Mouse (Mus musculus): Measurements from ENCODE around the gene Surf4. TPM values are rescaled to one million over a fixed set of nuclear protein-coding genes. Genes with fewer than 3 reads are reported as not detected.

Surf4 gene
- polyA plus RNA-seq, 1 experiment from 2014 or later, result 195 TPM

- H3K4me1 ChIP-seq (ENCODE audit: insufficient read depth), result peaks cover 2% of the 10 kb centered on the region; the same call in 1 of the 2 replicates
- WGBS, result under 1% methylated on average over 47 of the region's 47 CpGs
These were observed 17.6 kb downstream of the Surf4 start, which contains the start of the genes Surf2 and Surf1 for GRCm38 (mm10) chr2:26915927-26916728. Surf2 (plus strand) TSS chr2:26916367. Surf1 (minus strand) TSS chr2:26916530.

GRCm38 (mm10) chr2:26914148-26914941 lies 19.4 kb downstream of the Surf4 start:
- no peak for ATAC-seq (ENCODE audit: insufficient read depth)
- H3K4me3 ChIP-seq (ENCODE audit: low read depth, low read length), result no peak overlapping the region

More at GRCm38 (mm10) chr2:26915927-26916728, 17.6 kb downstream of the Surf4 start, which contains the start of the genes Surf2 and Surf1:
- ATAC-seq (ENCODE audit: insufficient read depth) (peak; percentile 71), DNase-seq (peak; percentile 88)
- peak within 1 kb of the TSS; percentile 76 for H3K4me3 ChIP-seq (ENCODE audit: low read depth, low read length)
- H3K27ac ChIP-seq (ENCODE audit: low read depth), result peak within 1 kb of the TSS; percentile 61
- H3K36me3 ChIP-seq (ENCODE audit: insufficient read depth), result peaks cover 70% of the 10 kb centered on the region
- H3K27me3 ChIP-seq (ENCODE audit: insufficient read depth, low read length), result no peaks in the 10 kb centered on the region
- no peaks in the 10 kb centered on the region for H3K9me3 ChIP-seq (ENCODE audit: low read depth, low read length)
- H3K4me2 ChIP-seq, result peak within 1 kb of the TSS; percentile 96
- no peak for TF ChIP-seq CTCF (IDR thresholded peaks at IDR 0.05; ENCODE audit: low read depth)
- peak within 1 kb of the TSS; percentile 74 for H3K9ac ChIP-seq

GRCm38 (mm10) chr2:26913416-26914147 lies 20.1 kb downstream of the Surf4 start:
- 80% methylated on average over 17 of the region's 17 CpGs for WGBS
- no peaks in the 10 kb centered on the region for H3K27me3 ChIP-seq (ENCODE audit: insufficient read depth, low read length)
- no peak overlapping the region for H3K9ac ChIP-seq
- H3K4me3 ChIP-seq (ENCODE audit: low read depth, low read length), result no peak overlapping the region
- H3K27ac ChIP-seq (ENCODE audit: low read depth), result no peak overlapping the region
- TF ChIP-seq CTCF (IDR thresholded peaks at IDR 0.05; ENCODE audit: low read depth), result no peak
- no peak for ATAC-seq (ENCODE audit: insufficient read depth)
- peaks cover 51% of the 10 kb centered on the region for H3K36me3 ChIP-seq (ENCODE audit: insufficient read depth)
- H3K4me1 ChIP-seq (ENCODE audit: insufficient read depth), result peaks cover 10% of the 10 kb centered on the region
- no peak overlapping the region for H3K4me2 ChIP-seq
- no peak for DNase-seq
- H3K9me3 ChIP-seq (ENCODE audit: low read depth, low read length), result no peaks in the 10 kb centered on the region

More at GRCm38 (mm10) chr2:26914148-26914941, 19.4 kb downstream of the Surf4 start:
- Histone ChIP-seq H3K4me2 (0 out of 2 replicates have a peak overlapping the region, but pooled peaks have one; percentile 10), H3K9me3 (ENCODE audit: low read depth, low read length) (no peaks in the 10 kb centered on the region), H3K27me3 (ENCODE audit: insufficient read depth, low read length) (no peaks in the 10 kb centered on the region), H3K4me1 (ENCODE audit: insufficient read depth) (peaks cover 2% of the 10 kb centered on the region; the same call in 1 of the 2 replicates), H3K36me3 (ENCODE audit: insufficient read depth) (peaks cover 53% of the 10 kb centered on the region), H3K9ac (no peak overlapping the region), H3K27ac (ENCODE audit: low read depth) (no peak overlapping the region)
- no peak for DNase-seq
- no peak; the same call in 1 of the 2 replicates for TF ChIP-seq CTCF (IDR thresholded peaks at IDR 0.05; ENCODE audit: low read depth)
- 56% methylated on average over 8 of the region's 8 CpGs for WGBS

- Histone ChIP-seq H3K36me3 (ENCODE audit: insufficient read depth) (peaks cover 56% of the 10 kb centered on the region), H3K4me2 (peak overlapping the region; percentile 85), H3K27me3 (ENCODE audit: insufficient read depth, low read length) (no peaks in the 10 kb centered on the region), H3K27ac (ENCODE audit: low read depth) (peak overlapping the region; percentile 42; the same call in 1 of the 2 replicates), H3K9me3 (ENCODE audit: low read depth, low read length) (no peaks in the 10 kb centered on the region), H3K4me1 (ENCODE audit: insufficient read depth) (peaks cover 11% of the 10 kb centered on the region), H3K9ac (peak overlapping the region; percentile 97), H3K4me3 (ENCODE audit: low read depth, low read length) (peak overlapping the region; percentile 87)
- ATAC-seq (ENCODE audit: insufficient read depth) (no peak), DNase-seq (no peak)
- 59% methylated on average over 5 of the region's 5 CpGs for WGBS
- no peak for TF ChIP-seq CTCF (IDR thresholded peaks at IDR 0.05; ENCODE audit: low read depth)
These were observed 21.4 kb downstream of the Surf4 start for GRCm38 (mm10) chr2:26912253-26912770.

- H3K9me3 ChIP-seq (ENCODE audit: low read depth, low read length), result no peaks in the 10 kb centered on the region
- peaks cover 67% of the 10 kb centered on the region for H3K36me3 ChIP-seq (ENCODE audit: insufficient read depth)
- no peak for TF ChIP-seq CTCF (IDR thresholded peaks at IDR 0.05; ENCODE audit: low read depth)
- H3K27me3 ChIP-seq (ENCODE audit: insufficient read depth, low read length), result no peaks in the 10 kb centered on the region
- peak overlapping the region; percentile 97 for H3K9ac ChIP-seq
- peak overlapping the region; percentile 85 for H3K4me2 ChIP-seq
- DNase-seq (peak; percentile 69), ATAC-seq (ENCODE audit: insufficient read depth) (peak; percentile 25)
- peak overlapping the region; percentile 87 for H3K4me3 ChIP-seq (ENCODE audit: low read depth, low read length)
- WGBS, result under 1% methylated on average over 35 of the region's 37 CpGs
- H3K4me1 ChIP-seq (ENCODE audit: insufficient read depth), result peaks cover 8% of the 10 kb centered on the region; the same call in 1 of the 2 replicates
- H3K27ac ChIP-seq (ENCODE audit: low read depth), result peak overlapping the region; percentile 94
These were observed 22.5 kb downstream of the Surf4 start for GRCm38 (mm10) chr2:26910994-26911765.

Measured in lung, embryonic 14.5 days (tissue).